Mouse (Mus musculus) MEL (cell line): ENCODE results near the gene Rpl39. TPM values are rescaled to one million over a fixed set of nuclear protein-coding genes. Genes with fewer than 3 reads are reported as not detected.

Source experiments
- DNase-seq: peaks from one replicate; pipeline ENCODE4 v3.0.0; 2011; ENCODE audit warnings: low read depth, low spot score
- H3K27ac ChIP-seq: 2 replicates; pipeline ENCODE4 v1.5.1; 2012; ENCODE audit warnings: low read depth, mild to moderate bottlenecking, control low read depth, low read length, moderate library complexity; ENCODE audit not compliant: control insufficient read depth
- H3K27me3 ChIP-seq, 2 experiments: fragments of 150-350 bp in 1 of 2; sonication (generic) in 1 of 2; 2 replicates each; pipeline ENCODE4 v1.6.1; 2012; ENCODE audit warnings: low read length in 2 of 2, mild to moderate bottlenecking in 2 of 2, improper control_type of control experiment in 1 of 2, moderate library complexity in 1 of 2; ENCODE audit not compliant: insufficient read depth in 2 of 2, control insufficient read depth in 1 of 2
- H3K36me3 ChIP-seq, 2 experiments: 2 replicates each; pipeline ENCODE4 v1.6.1; 2012 to 2014; ENCODE audit warnings: low read length in 2 of 2, improper control_type of control experiment in 1 of 2, inconsistent platforms in 1 of 2, mild to moderate bottlenecking in 1 of 2; ENCODE audit not compliant: insufficient read depth in 2 of 2, control insufficient read depth in 1 of 2
- H3K4me1 ChIP-seq, 2 experiments: fragments of 150-350 bp in 1 of 2; sonication (generic) in 1 of 2; 2 replicates each; pipeline ENCODE4 v1.6.1; 2012; ENCODE audit warnings: low read length in 2 of 2, improper control_type of control experiment in 1 of 2, mild to moderate bottlenecking in 1 of 2; ENCODE audit not compliant: insufficient read depth in 2 of 2, control insufficient read depth in 1 of 2
- H3K4me3 ChIP-seq, 2 experiments: fragments of 150-350 bp in 1 of 2; sonication (generic) in 1 of 2; 2 replicates each; pipeline ENCODE4 v1.5.1; 2012; ENCODE audit warnings: low read depth in 2 of 2, low read length in 2 of 2, mild to moderate bottlenecking in 2 of 2, moderate library complexity in 2 of 2, control low read depth in 1 of 2, improper control_type of control experiment in 1 of 2; ENCODE audit not compliant: control insufficient read depth in 1 of 2, insufficient read depth in 1 of 2
- H3K79me2 ChIP-seq: 2 replicates; pipeline ENCODE4 v1.6.1; 2012; ENCODE audit warnings: mild to moderate bottlenecking, low read length, moderate library complexity; ENCODE audit not compliant: control insufficient read depth, poor library complexity, insufficient read depth
- H3K9ac ChIP-seq: 2 replicates; pipeline ENCODE4 v1.6.1; 2012; ENCODE audit warnings: low read depth, mild to moderate bottlenecking, control low read depth, low read length, moderate library complexity; ENCODE audit not compliant: control insufficient read depth, poor library complexity, severe bottlenecking
- H3K9me3 ChIP-seq: fragments of 150-350 bp; sonication (generic); replicated peaks from 2 replicates; pipeline ENCODE4 v1.6.1; 2012; ENCODE audit warnings: mild to moderate bottlenecking, low read length, improper control_type of control experiment, moderate library complexity; ENCODE audit not compliant: insufficient read depth
- BHLHE40 ChIP-seq: IDR thresholded peaks from 2 replicates; pipeline ENCODE4 v1.6.1; 2012; ENCODE audit warnings: low read depth, mild to moderate bottlenecking, inconsistent platforms, low read length, improper control_type of control experiment, borderline replicate concordance
- CHD1 ChIP-seq: IDR thresholded peaks from 2 replicates; pipeline ENCODE4 v1.6.1; 2012; ENCODE audit warnings: low read depth, mild to moderate bottlenecking, inconsistent platforms, low read length, improper control_type of control experiment
- E2F4 ChIP-seq: IDR thresholded peaks from 2 replicates; pipeline ENCODE4 v1.6.1; 2011; ENCODE audit warnings: low read depth, low read length, improper control_type of control experiment, borderline replicate concordance
- EP300 ChIP-seq, 2 experiments: IDR thresholded peaks; 2 replicates each; pipeline ENCODE4 v1.6.1; 2011; ENCODE audit warnings: improper control_type of control experiment in 2 of 2, low read length in 2 of 2, low read depth in 1 of 2, mild to moderate bottlenecking in 1 of 2
- ETS1 ChIP-seq: IDR thresholded peaks from 2 replicates; pipeline ENCODE4 v1.6.1; 2012; ENCODE audit warnings: low read depth, mild to moderate bottlenecking, inconsistent platforms, low read length, improper control_type of control experiment, moderate library complexity
- GATA1 ChIP-seq: IDR thresholded peaks from 2 replicates; pipeline ENCODE4 v1.6.1; 2011; ENCODE audit warnings: low read depth, low read length, improper control_type of control experiment
- HCFC1 ChIP-seq: IDR thresholded peaks from 2 replicates; pipeline ENCODE4 v1.6.1; 2012; ENCODE audit warnings: low read depth, mild to moderate bottlenecking, inconsistent platforms, low read length, improper control_type of control experiment, moderate library complexity
- MAX ChIP-seq: IDR thresholded peaks from 2 replicates; pipeline ENCODE4 v1.6.1; 2011; ENCODE audit warnings: low read length, improper control_type of control experiment
- MAZ ChIP-seq: IDR thresholded peaks from 2 replicates; pipeline ENCODE4 v1.6.1; 2012; ENCODE audit warnings: low read depth, mild to moderate bottlenecking, inconsistent platforms, low read length, improper control_type of control experiment
- MEF2A ChIP-seq: IDR thresholded peaks from 2 replicates; pipeline ENCODE4 v1.6.1; 2014; ENCODE audit warnings: low read depth, mild to moderate bottlenecking, inconsistent platforms, low read length, improper control_type of control experiment; ENCODE audit not compliant: poor library complexity, insufficient replicate concordance, severe bottlenecking; ENCODE audit errors: extremely low read depth
- MXI1 ChIP-seq: IDR thresholded peaks from 2 replicates; pipeline ENCODE4 v1.6.1; 2011; ENCODE audit warnings: mild to moderate bottlenecking, low read depth, low read length, improper control_type of control experiment
- MYC ChIP-seq: IDR thresholded peaks from 2 replicates; pipeline ENCODE4 v1.6.1; 2011; ENCODE audit warnings: low read depth, mild to moderate bottlenecking, low read length, improper control_type of control experiment, moderate library complexity
- POLR2AphosphoS5 ChIP-seq: IDR thresholded peaks from 2 replicates; pipeline ENCODE4 v1.6.1; 2012; ENCODE audit warnings: low read depth, borderline replicate concordance, mild to moderate bottlenecking, inconsistent platforms, low read length, moderate library complexity, mixed read lengths
- RAD21 ChIP-seq: IDR thresholded peaks from 2 replicates; pipeline ENCODE4 v1.6.1; 2011; ENCODE audit warnings: mild to moderate bottlenecking, low read depth, low read length, improper control_type of control experiment
- RCOR1 ChIP-seq: IDR thresholded peaks from 2 replicates; pipeline ENCODE4 v1.6.1; 2012; ENCODE audit warnings: low read depth, mild to moderate bottlenecking, inconsistent platforms, low read length, improper control_type of control experiment
- SMC3 ChIP-seq: IDR thresholded peaks from 2 replicates; pipeline ENCODE4 v1.6.1; 2011; ENCODE audit warnings: low read depth, low read length, improper control_type of control experiment
- TBP ChIP-seq: IDR thresholded peaks from 2 replicates; pipeline ENCODE4 v1.8.0; 2011; ENCODE audit warnings: low read depth, low read length, improper control_type of control experiment
- TCF12 ChIP-seq: IDR thresholded peaks from 2 replicates; pipeline ENCODE4 v1.6.1; 2014; ENCODE audit warnings: low read depth, mild to moderate bottlenecking, inconsistent platforms, low read length, improper control_type of control experiment, moderate library complexity
- UBTF ChIP-seq: IDR thresholded peaks from 2 replicates; pipeline ENCODE4 v1.6.1; 2012; ENCODE audit warnings: low read depth, mild to moderate bottlenecking, inconsistent platforms, low read length, improper control_type of control experiment, moderate library complexity, borderline replicate concordance; ENCODE audit not compliant: insufficient read depth
- USF1 ChIP-seq: IDR thresholded peaks from 2 replicates; pipeline ENCODE4 v1.6.1; 2014; ENCODE audit warnings: low read depth, mild to moderate bottlenecking, inconsistent platforms, low read length, improper control_type of control experiment, moderate library complexity
- USF2 ChIP-seq, 2 experiments: IDR thresholded peaks; 2 replicates each; pipeline ENCODE4 v1.6.1; 2011 to 2012; ENCODE audit warnings: improper control_type of control experiment in 2 of 2, low read length in 2 of 2, borderline replicate concordance in 1 of 2, inconsistent platforms in 1 of 2, low read depth in 1 of 2, mild to moderate bottlenecking in 1 of 2; ENCODE audit not compliant: insufficient read depth in 1 of 2
- ZNF384 ChIP-seq: IDR thresholded peaks from 2 replicates; pipeline ENCODE4 v1.6.1; 2012; ENCODE audit warnings: low read depth, mild to moderate bottlenecking, inconsistent platforms, low read length, improper control_type of control experiment
- polyA plus RNA-seq, 2 experiments: library from polyadenylated mRNA; stranded (reverse) in 1 of 2; unstranded in 1 of 2; fragments of >175 nt in 1 of 2; fragments of >200 nt in 1 of 2; gene quantifications; 2 replicates each; pipeline versions ENCODE4 v1.2.1 to v1.2.4; 2012; ENCODE audit warnings: low replicate concordance in 2 of 2, low read depth in 1 of 2; ENCODE audit not compliant: insufficient read length in 2 of 2, insufficient read depth in 1 of 2, missing spikeins in 1 of 2
- total RNA-seq: library from RNA; depleted of rRNA; stranded (reverse); fragments of 300-350 nt; gene quantifications from 2 replicates; pipeline ENCODE4 v1.2.3, GENCODE M21; 2012

The Rpl39 gene
- total and polyA plus RNA-seq, 3 experiments: 1,063 to 1,279 TPM; not detected in 1

GRCm38 (mm10) chrX:37095106-37095768 lies 10.0 kb upstream of the Rpl39 start:
- Histone ChIP-seq H3K27ac (peak overlapping the region; percentile 45), H3K36me3 (peaks cover 7 to 10% of the 10 kb centered on the region in 2 experiments), H3K4me1 (0 out of 4 replicates have a peak, but pooled peaks cover 0 to 2% of the 10 kb centered on the region in 2 experiments), H3K79me2 (no peaks in the 10 kb centered on the region), H3K9me3 (no peaks in the 10 kb centered on the region), H3K27me3 (no peaks in the 10 kb centered on the region), H3K4me3 (peak overlapping the region; percentile 28 to 39; a peak in 3 of 4 replicates), H3K9ac (no peak overlapping the region)
- TF ChIP-seq ETS1: no peak
- no peak for TF ChIP-seq TBP
- no peak for TF ChIP-seq E2F4
- no peak for TF ChIP-seq MAX
- no peak for TF ChIP-seq POLR2AphosphoS5
- no peak for TF ChIP-seq RAD21
- no peak for TF ChIP-seq RCOR1
- 0 out of 2 replicates have a peak, but pooled peaks have one; percentile 26 for TF ChIP-seq GATA1
- TF ChIP-seq ZNF384: peak; percentile 94
- TF ChIP-seq MAZ: no peak
- TF ChIP-seq HCFC1: no peak
- no peak for TF ChIP-seq MEF2A
- TF ChIP-seq CHD1: no peak
- TF ChIP-seq USF1: no peak
- TF ChIP-seq MXI1: no peak
- TF ChIP-seq EP300 (IDR thresholded peaks at IDR 0.05; ENCODE audit: low read depth in 1 of 2, low read length in 2 of 2): peak; percentile 22 to 65; a peak in 2 of 4 replicates
- no peak for TF ChIP-seq UBTF
- no peak for TF ChIP-seq SMC3
- DNase-seq: peak; percentile 46

- no peak overlapping the region for H3K4me3 ChIP-seq
- peaks cover 7 to 9% of the 10 kb centered on the region in 2 experiments for H3K36me3 ChIP-seq
- H3K4me1 ChIP-seq: peaks cover under 1 to 7% of the 10 kb centered on the region in 2 experiments; a peak in 2 of 4 replicates
- H3K9ac ChIP-seq: no peak overlapping the region
- TF ChIP-seq USF2 (IDR thresholded peaks at IDR 0.05; ENCODE audit: borderline replicate concordance in 1 of 2, insufficient read depth in 1 of 2, low read depth in 1 of 2, low read length in 2 of 2): no peak
- TF ChIP-seq BHLHE40: no peak
- no peak for TF ChIP-seq MYC
- TF ChIP-seq RCOR1: no peak
- TF ChIP-seq TCF12: no peak
- TF ChIP-seq CHD1: no peak
- TF ChIP-seq, all 39 proteins: peak for 0
- DNase-seq: no peak
- H3K9me3 ChIP-seq: no peaks in the 10 kb centered on the region
- no peak overlapping the region for H3K27ac ChIP-seq
- no peaks in the 10 kb centered on the region for H3K27me3 ChIP-seq
- no peaks in the 10 kb centered on the region for H3K79me2 ChIP-seq
Observed at GRCm38 (mm10) chrX:37091457-37091856, 6.3 kb upstream of the Rpl39 start.
